Mouse (Mus musculus) lung, adult 2 months (tissue): ENCODE measurements around the gene Sytl2.

Experiments used
- CTCF ChIP-seq: fragments of 200-500 bp; IDR thresholded peaks from 2 replicates; pipeline ENCODE4 v1.5.1; 2011; ENCODE audit warnings: mild to moderate bottlenecking, low read length, control low read depth; ENCODE audit not compliant: insufficient read depth
- POLR2A ChIP-seq: fragments of 200-500 bp; IDR thresholded peaks from 2 replicates; pipeline ENCODE4 v1.6.1; 2011; ENCODE audit warnings: low read depth, mild to moderate bottlenecking, control low read depth, low read length, borderline replicate concordance; ENCODE audit errors: extremely low read depth

GRCm38 (mm10) chr7:90426020-90427001 is 124.3 kb downstream of the Sytl2 start, which contains the start of gene Ccdc89:
- TF ChIP-seq POLR2A: no peak
- no peak for TF ChIP-seq CTCF
